21 mouse cellular contexts compared by ENCODE assay signal in the genomic region with DNA sequence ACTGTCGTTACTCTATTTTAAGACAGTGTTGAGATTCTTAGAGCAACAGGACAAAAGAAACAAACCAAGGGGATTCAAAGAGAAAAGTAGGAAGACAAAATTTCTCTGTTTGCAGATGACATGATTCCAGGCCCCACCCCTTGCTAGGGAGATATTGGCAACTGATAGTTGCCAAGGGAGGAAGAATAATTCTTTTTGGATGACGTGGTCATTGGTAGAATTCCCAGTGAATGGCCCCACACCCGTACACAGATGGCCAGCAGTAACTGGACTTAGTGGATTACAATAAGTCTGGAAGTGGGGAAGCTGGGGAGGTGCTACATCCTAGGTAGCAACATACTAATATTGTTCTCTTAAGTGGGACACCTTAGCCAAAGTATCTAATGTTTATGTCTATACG. TPM values are rescaled to one million over a fixed set of nuclear protein-coding genes. Genes with fewer than 3 reads are reported as not detected.
DNase-seq lines count a peak whose midpoint lies in the region; ATAC-seq and TF ChIP-seq lines count a peak whose summit lies in the region.
"Had no signal": no experiment of that assay in that cellular context is flagged by ENCODE, and none has a peak within 500 bp of the region (broad histone marks: within the 10 kb centered on the region; RNA-seq: fewer than 3 reads in every experiment).

No protein-coding gene starts in this region.

- no peaks in the 10 kb centered on the region for H3K36me3 ChIP-seq in limb, embryonic 14.5 days (ENCODE audit: control insufficient read depth, insufficient read depth, low read length)
- no peaks in the 10 kb centered on the region for H3K36me3 ChIP-seq in limb, embryonic 10.5 days
- no peaks in the 10 kb centered on the region for H3K36me3 ChIP-seq in forebrain, embryonic 14.5 days (ENCODE audit: control insufficient read depth, insufficient read depth, low read length)
- H3K36me3 ChIP-seq: embryonic facial prominence, embryonic 12.5 days; hindbrain, embryonic 15.5 days; neural tube, embryonic 12.5 days had no signal

- WGBS in limb, embryonic 14.5 days: 85% methylated on average over 4 of the region's 4 CpGs
- WGBS in limb, embryonic 10.5 days: 90% methylated on average over 4 of the region's 4 CpGs
- WGBS in forebrain, embryonic 14.5 days: 89% methylated on average over 4 of the region's 4 CpGs

- no peak overlapping the region for H3K27ac ChIP-seq in limb, embryonic 14.5 days (replicated peaks; ENCODE audit: low read depth, low read length)
- H3K27ac ChIP-seq in limb, embryonic 10.5 days: no peak overlapping the region
- H3K27ac ChIP-seq in forebrain, embryonic 14.5 days (ENCODE audit: low read depth, low read length): no peak overlapping the region
- H3K27ac ChIP-seq: embryonic facial prominence, embryonic 12.5 days; hindbrain, embryonic 15.5 days; neural tube, embryonic 12.5 days had no signal

- no peak for TF ChIP-seq POLR2A in limb, embryonic 14.5 days (IDR thresholded peaks at IDR 0.05; ENCODE audit: borderline replicate concordance, extremely low read depth, insufficient read depth, insufficient read length)

- no peaks in the 10 kb centered on the region for H3K27me3 ChIP-seq in limb, embryonic 14.5 days (ENCODE audit: control insufficient read depth, insufficient read depth, low read length)
- no peaks in the 10 kb centered on the region for H3K27me3 ChIP-seq in limb, embryonic 10.5 days (ENCODE audit: low read depth, poor library complexity, severe bottlenecking)
- no peaks in the 10 kb centered on the region for H3K27me3 ChIP-seq in forebrain, embryonic 14.5 days (replicated peaks; ENCODE audit: control insufficient read depth, insufficient read depth, low read length)
- H3K27me3 ChIP-seq: embryonic facial prominence, embryonic 12.5 days; hindbrain, embryonic 15.5 days; neural tube, embryonic 12.5 days; Patski had no signal

- no peak overlapping the region for H3K9ac ChIP-seq in limb, embryonic 14.5 days (ENCODE audit: low read depth, low read length, severe bottlenecking)
- H3K9ac ChIP-seq in forebrain, embryonic 14.5 days (ENCODE audit: low read length): no peak overlapping the region
- H3K9ac ChIP-seq: embryonic facial prominence, embryonic 12.5 days; hindbrain, embryonic 15.5 days; neural tube, embryonic 12.5 days had no signal

- no peaks in the 10 kb centered on the region for H3K4me1 ChIP-seq in limb, embryonic 14.5 days (ENCODE audit: control insufficient read depth, insufficient read depth, low read length)
- H3K4me1 ChIP-seq in limb, embryonic 10.5 days: no peaks in the 10 kb centered on the region
- H3K4me1 ChIP-seq in forebrain, embryonic 14.5 days (ENCODE audit: control insufficient read depth, insufficient read depth, low read length): no peaks in the 10 kb centered on the region
- H3K4me1 ChIP-seq: embryonic facial prominence, embryonic 12.5 days; hindbrain, embryonic 15.5 days; megakaryocyte, embryonic 14.5 days; neural tube, embryonic 12.5 days had no signal

- no peak overlapping the region for H3K4me2 ChIP-seq in limb, embryonic 14.5 days (replicated peaks; ENCODE audit: low read depth, low read length, severe bottlenecking)
- no peak overlapping the region for H3K4me2 ChIP-seq in forebrain, embryonic 14.5 days (ENCODE audit: low read length)
- H3K4me2 ChIP-seq: embryonic facial prominence, embryonic 12.5 days; hindbrain, embryonic 15.5 days; neural tube, embryonic 12.5 days had no signal

- H3K9me3 ChIP-seq in limb, embryonic 14.5 days (ENCODE audit: control insufficient read depth, low read length): no peaks in the 10 kb centered on the region; the same call in 1 of the 2 replicates
- H3K9me3 ChIP-seq in limb, embryonic 10.5 days (replicated peaks): no peaks in the 10 kb centered on the region
- H3K9me3 ChIP-seq in forebrain, embryonic 14.5 days (replicated peaks; ENCODE audit: control insufficient read depth, low read length): no peaks in the 10 kb centered on the region
- H3K9me3 ChIP-seq: embryonic facial prominence, embryonic 12.5 days; hindbrain, embryonic 15.5 days; megakaryocyte, embryonic 14.5 days; neural tube, embryonic 12.5 days had no signal

- no peak overlapping the region for H3K4me3 ChIP-seq in limb, embryonic 14.5 days (replicated peaks; ENCODE audit: low read length)
- H3K4me3 ChIP-seq in limb, embryonic 10.5 days: no peak overlapping the region
- H3K4me3 ChIP-seq in forebrain, embryonic 14.5 days (ENCODE audit: low read depth, low read length): no peak overlapping the region
- H3K4me3 ChIP-seq: embryonic facial prominence, embryonic 12.5 days; hindbrain, embryonic 15.5 days; megakaryocyte, embryonic 14.5 days; neural tube, embryonic 12.5 days had no signal

- peak; percentile 3 for DNase-seq in limb, embryonic 14.5 days (ENCODE audit: low spot score)
- DNase-seq in limb, embryonic 10.5 days (ENCODE audit: low spot score): no peak
- DNase-seq in Muller cell, postnatal 12 days (ENCODE audit: inconsistent ontology term): peak; percentile 20
- peak; percentile 40 for DNase-seq in fibroblast of lung, adult 2 months (ENCODE audit: low read depth)
- DNase-seq in heart, postnatal 36 days: peak; percentile 16 to 18
- DNase-seq in spleen, adult 12 weeks (ENCODE audit: low spot score): no peak
- DNase-seq in forebrain, embryonic 14.5 days (ENCODE audit: low spot score): no peak
- DNase-seq: kidney, adult 11 months; kidney, postnatal 25 days; right cerebral cortex, postnatal 14 days; thymus, postnatal 4 days had no signal

- intact Hi-C loops in heart, postnatal 36 days (cut with DNase I): no loop called here

- no peak for ATAC-seq in limb, embryonic 14.5 days (ENCODE audit: low FRiP score, low read depth)
- no peak for ATAC-seq in forebrain, embryonic 14.5 days
- ATAC-seq: Patski had no signal

RNA-seq across cellular contexts. Expression of a gene that starts 22.0 kb away (rescaled TPM):
- polyA plus RNA-seq in limb, embryonic 14.5 days (2012; rRNA removed): not detected in 2 replicates
- not detected in 2 replicates for polyA plus RNA-seq in limb, embryonic 14.5 days (2014; fragmentation: Nextera tagmentation; extraction: Ambion mirVana)
- not detected in 2 replicates for polyA plus RNA-seq in limb, embryonic 10.5 days (2016; fragmentation: Nextera tagmentation; extraction: Ambion mirVana)
- total RNA-seq in heart, postnatal 36 days (2021): not detected
- polyA plus RNA-seq in forebrain, embryonic 14.5 days (2014; fragmentation: Nextera tagmentation; extraction: Ambion mirVana): not detected in 2 replicates
- total RNA-seq: layer of hippocampus, postnatal 14 days; midbrain, postnatal 0 days had no signal
- polyA plus RNA-seq: embryonic facial prominence, embryonic 12.5 days; heart, embryonic 16.5 days; hindbrain, embryonic 15.5 days; limb, embryonic 11.5 days; liver, embryonic 16.5 days; midbrain, postnatal 0 days; neural tube, embryonic 12.5 days; Patski had no signal

Comparison
In these comparisons a context has a peak if more than half of its experiments do, and no peak if none do; other contexts are left out.
1. DNase-seq: peak in limb, embryonic 14.5 days (single experiment), Muller cell, postnatal 12 days (single experiment), fibroblast of lung, adult 2 months (single experiment) and heart, postnatal 36 days (2 of 2); none in limb, embryonic 10.5 days (single experiment), spleen, adult 12 weeks (single experiment) and forebrain, embryonic 14.5 days (single experiment).